Mouse (Mus musculus) heart, postnatal 0 days (tissue): ENCODE measurements around the gene Rora. TPM values are rescaled to one million over a fixed set of nuclear protein-coding genes. Genes with fewer than 3 reads are reported as not detected.
A peak's percentile ranks its signal among the peaks of the same experiment; 100 is the strongest.

ENCODE experiments used
- ATAC-seq: fragments of 200-750 bp; cut with Nextera tagmentation; 2 replicates; pipeline ENCODE4 v1.8.0; 2017; ENCODE audit warnings: low read depth, moderate number of reproducible peaks, moderate library complexity; ENCODE audit not compliant: insufficient read depth
- DNase-seq: peaks from one replicate; pipeline ENCODE4 v3.0.0-alpha.2; 2016; ENCODE audit warnings: low spot score
- H3K27ac ChIP-seq: fragments of 300-500 bp; sonication (generic); 2 replicates; pipeline ENCODE4 v1.5.1; 2014; ENCODE audit warnings: low read depth, mild to moderate bottlenecking
- H3K27me3 ChIP-seq: fragments of 300-500 bp; sonication (generic); 2 replicates; pipeline ENCODE4 v1.6.1; 2014; ENCODE audit warnings: low read length, mixed read lengths; ENCODE audit not compliant: control insufficient read depth, insufficient read depth
- H3K36me3 ChIP-seq: fragments of 300-500 bp; sonication (generic); replicated peaks from 2 replicates; pipeline ENCODE4 v1.6.1; 2014; ENCODE audit warnings: low read length, mixed read lengths; ENCODE audit not compliant: control insufficient read depth, insufficient read depth
- H3K4me1 ChIP-seq: fragments of 300-500 bp; sonication (generic); 2 replicates; pipeline ENCODE4 v1.6.1; 2014; ENCODE audit warnings: antibody characterized with exemption; ENCODE audit not compliant: control insufficient read depth, insufficient read depth
- H3K4me2 ChIP-seq: fragments of 300-500 bp; sonication (generic); 2 replicates; pipeline ENCODE4 v1.6.1; 2014; ENCODE audit warnings: low read depth, mild to moderate bottlenecking, low read length, moderate library complexity
- H3K4me3 ChIP-seq: fragments of 300-500 bp; sonication (generic); 2 replicates; pipeline ENCODE4 v1.5.1; 2014; ENCODE audit warnings: low read depth, low read length
- H3K9ac ChIP-seq: fragments of 300-500 bp; sonication (generic); replicated peaks from 2 replicates; pipeline ENCODE4 v1.6.1; 2014; ENCODE audit warnings: low read depth, low read length, mixed read lengths
- H3K9me3 ChIP-seq: fragments of 300-500 bp; sonication (generic); replicated peaks from 2 replicates; pipeline ENCODE4 v1.6.1; 2016; ENCODE audit warnings: low read length; ENCODE audit not compliant: control insufficient read depth
- CTCF ChIP-seq: IDR thresholded peaks from 2 replicates; pipeline ENCODE4 v1.5.1; 2016; ENCODE audit warnings: antibody characterized with exemption, control low read depth, low read depth
- EP300 ChIP-seq: IDR thresholded peaks from 2 replicates; pipeline ENCODE4 v1.6.1; 2016; ENCODE audit warnings: antibody characterized with exemption, low read depth
- WGBS: fragments of 180-500 bp; shearing (Covaris S2); extraction: QIAGEN DNeasy Blood & Tissue Kit; methylation state at CpG from one replicate; pipeline ENCODE4 v1.1.7; 2014; 5-methylcytosine and 5-hydroxymethylcytosine counted together
- polyA plus RNA-seq: library from polyadenylated mRNA; unstranded; fragments of >200 nt; fragmentation: Nextera tagmentation; extraction: Ambion mirVana; gene quantifications from 2 replicates; pipeline ENCODE4 v1.2.1, GENCODE M21; 2015
- total RNA-seq: library from RNA; depleted of rRNA; stranded (reverse); fragments of >200 nt; gene quantifications from 2 replicates; pipeline ENCODE4 v1.2.3, GENCODE M21; 2014; ENCODE audit warnings: low replicate concordance

Gene Rora
- total and polyA plus RNA-seq, 2 experiments from 2014 or later, result 7.9 to 9.8 TPM

GRCm38 (mm10) chr9:68735886-68736285 lies 82.3 kb downstream of the Rora start:
- no peak overlapping the region for H3K9ac ChIP-seq
- H3K4me3 ChIP-seq, result no peak overlapping the region
- H3K36me3 ChIP-seq, result no peaks in the 10 kb centered on the region
- DNase-seq (no peak), ATAC-seq (no peak)
- TF ChIP-seq EP300 (no peak), CTCF (no peak)
- no peaks in the 10 kb centered on the region for H3K27me3 ChIP-seq
- 80% methylated on average over 5 of the region's 5 CpGs for WGBS
- H3K4me1 ChIP-seq, result no peaks in the 10 kb centered on the region
- H3K9me3 ChIP-seq, result 0 out of 2 replicates have a peak, but pooled peaks cover 4% of the 10 kb centered on the region
- H3K4me2 ChIP-seq, result no peak overlapping the region
- no peak overlapping the region for H3K27ac ChIP-seq

GRCm38 (mm10) chr9:68737197-68737736 lies 83.7 kb downstream of the Rora start:
- no peak overlapping the region for H3K4me3 ChIP-seq
- no peak overlapping the region for H3K27ac ChIP-seq
- 91% methylated on average over 9 of the region's 9 CpGs for WGBS
- H3K9ac ChIP-seq, result no peak overlapping the region
- ATAC-seq (no peak), DNase-seq (no peak)
- H3K36me3 ChIP-seq, result no peaks in the 10 kb centered on the region
- no peak for TF ChIP-seq CTCF
- H3K4me1 ChIP-seq, result no peaks in the 10 kb centered on the region
- H3K4me2 ChIP-seq, result no peak overlapping the region
- no peaks in the 10 kb centered on the region for H3K27me3 ChIP-seq
- 0 out of 2 replicates have a peak, but pooled peaks cover 2% of the 10 kb centered on the region for H3K9me3 ChIP-seq

- Histone ChIP-seq H3K4me1 (no peaks in the 10 kb centered on the region), H3K4me2 (no peak overlapping the region), H3K27ac (no peak overlapping the region), H3K36me3 (no peaks in the 10 kb centered on the region), H3K9ac (no peak overlapping the region), H3K9me3 (no peaks in the 10 kb centered on the region), H3K4me3 (no peak overlapping the region), H3K27me3 (no peaks in the 10 kb centered on the region)
- DNase-seq, result no peak
- TF ChIP-seq CTCF (no peak), EP300 (no peak)
- 85% methylated on average over 11 of the region's 11 CpGs for WGBS
- ATAC-seq, result no peak
These were observed 92.5 kb downstream of the Rora start for GRCm38 (mm10) chr9:68745931-68746646.

GRCm38 (mm10) chr9:68756976-68757375 lies 103.4 kb downstream of the Rora start:
- ATAC-seq (no peak), DNase-seq (no peak)
- Histone ChIP-seq H3K36me3 (no peaks in the 10 kb centered on the region), H3K27me3 (no peaks in the 10 kb centered on the region), H3K9me3 (no peaks in the 10 kb centered on the region), H3K27ac (no peak overlapping the region), H3K4me3 (no peak overlapping the region), H3K4me1 (peaks cover 12% of the 10 kb centered on the region), H3K9ac (no peak overlapping the region), H3K4me2 (no peak overlapping the region)
- TF ChIP-seq EP300, result no peak
- TF ChIP-seq CTCF, result no peak
- WGBS, result 43% methylated on average over 2 of the region's 2 CpGs

- Histone ChIP-seq H3K4me2 (no peak overlapping the region), H3K36me3 (no peaks in the 10 kb centered on the region), H3K27me3 (no peaks in the 10 kb centered on the region), H3K9ac (no peak overlapping the region), H3K9me3 (no peaks in the 10 kb centered on the region), H3K27ac (no peak overlapping the region), H3K4me1 (peaks cover 13% of the 10 kb centered on the region), H3K4me3 (no peak overlapping the region)
- 72% methylated on average over 8 of the region's 8 CpGs for WGBS
- TF ChIP-seq CTCF (peak; percentile 33), EP300 (no peak)
- ATAC-seq (no peak), DNase-seq (no peak)
These were observed 105.7 kb downstream of the Rora start for GRCm38 (mm10) chr9:68759324-68759723.
